Mouse (Mus musculus) myocyte (in vitro differentiated cells): ENCODE measurements around the gene Clasrp.

ENCODE experiments used
- CEBPB ChIP-seq: IDR thresholded peaks from 2 replicates; pipeline ENCODE4 v1.6.1; 2011; ENCODE audit warnings: mild to moderate bottlenecking, moderate library complexity; ENCODE audit not compliant: poor library complexity, insufficient read depth, severe bottlenecking
- E2F4 ChIP-seq: IDR thresholded peaks from one replicate; pipeline ENCODE4 v1.6.1; 2011; ENCODE audit warnings: mild to moderate bottlenecking, control low read depth, moderate library complexity; ENCODE audit not compliant: insufficient read depth
- POLR2A ChIP-seq: IDR thresholded peaks from one replicate; pipeline ENCODE4 v1.6.1; 2011; ENCODE audit warnings: low read depth, mild to moderate bottlenecking, control low read depth, moderate library complexity; ENCODE audit not compliant: insufficient read length
- POLR2AphosphoS2 ChIP-seq: IDR thresholded peaks from one replicate; pipeline ENCODE4 v1.6.1; 2011; ENCODE audit warnings: low read depth, control low read depth; ENCODE audit not compliant: insufficient read length
- TCF12 ChIP-seq: IDR thresholded peaks from one replicate; pipeline ENCODE4 v1.6.1; 2011; ENCODE audit warnings: mild to moderate bottlenecking, control low read depth; ENCODE audit not compliant: poor library complexity, insufficient read depth, severe bottlenecking
- USF1 ChIP-seq: IDR thresholded peaks from one replicate; pipeline ENCODE4 v1.6.1; 2011; ENCODE audit warnings: low read depth, mild to moderate bottlenecking, control low read depth, moderate library complexity

GRCm38 (mm10) chr7:19607291-19607690 is 3.0 kb upstream of the Clasrp start:
- TF ChIP-seq E2F4 (no peak), POLR2A (no peak), USF1 (no peak), TCF12 (no peak), POLR2AphosphoS2 (no peak), CEBPB (no peak)
